ENCODE assay signal across 20 mouse cellular contexts in genomic region chr7:91296127-91296526, GRCm38 (mm10).
A peak's percentile ranks its signal among the peaks of the same experiment; 100 is the strongest.
DNase-seq lines count a peak whose midpoint lies in the region; ATAC-seq lines count a peak whose summit lies in the region.
"Had no signal": no experiment of that assay in that cellular context is flagged by ENCODE, and none has a peak within 500 bp of the region (broad histone marks: within the 10 kb centered on the region; RNA-seq: fewer than 3 reads in every experiment).

No protein-coding gene starts in this region.

- ATAC-seq in monocyte, adult 5-6 weeks (replicated peaks; ENCODE audit: insufficient number of reproducible peaks, low FRiP score, low TSS enrichment, poor library complexity, severe bottlenecking) = no peak
- ATAC-seq: forebrain, postnatal 0 days; hindbrain, embryonic 16.5 days; intestine, embryonic 15.5 days; Patski had no signal

- peak; percentile 68 for DNase-seq in right cerebral cortex, adult 18-20 months
- no peak for DNase-seq in right cerebral cortex, postnatal 14 days
- DNase-seq in layer of hippocampus, adult 8-10 months (ENCODE audit: low spot score in 2 of 2) = peak; percentile 32 to 39
- DNase-seq in left cerebral cortex, adult 9 months (ENCODE audit: low spot score in 2 of 2) = peak; percentile 51 to 62
- peak; percentile 44 to 76 for DNase-seq in right cerebral cortex, postnatal 36 days (ENCODE audit: low spot score in 2 of 2)
- DNase-seq in heart, postnatal 36 days = no peak
- no peak for DNase-seq in spleen, adult 12 weeks (ENCODE audit: low spot score)
- DNase-seq: adrenal gland, adult 8-10 months; B cell, adult 2 months; cerebellum, adult 2 months; cerebellum, postnatal 25 days; forebrain, postnatal 0 days; heart, postnatal 4 days; kidney, adult 8-10 months; kidney, postnatal 14 days; spleen, adult 18-20 months had no signal

- intact Hi-C loops in heart, postnatal 36 days (cut with DNase I) = no loop called here

Comparison
In these comparisons a context has a peak if more than half of its experiments do, and no peak if none do; other contexts are left out.
1. DNase-seq: peak in right cerebral cortex, adult 18-20 months (single experiment), layer of hippocampus, adult 8-10 months (2 of 2), left cerebral cortex, adult 9 months (2 of 2) and right cerebral cortex, postnatal 36 days (2 of 2); none in right cerebral cortex, postnatal 14 days (single experiment), heart, postnatal 36 days (0 of 2) and spleen, adult 12 weeks (single experiment).